ENCODE assay signal across 8 mouse cellular contexts in the genomic region with DNA sequence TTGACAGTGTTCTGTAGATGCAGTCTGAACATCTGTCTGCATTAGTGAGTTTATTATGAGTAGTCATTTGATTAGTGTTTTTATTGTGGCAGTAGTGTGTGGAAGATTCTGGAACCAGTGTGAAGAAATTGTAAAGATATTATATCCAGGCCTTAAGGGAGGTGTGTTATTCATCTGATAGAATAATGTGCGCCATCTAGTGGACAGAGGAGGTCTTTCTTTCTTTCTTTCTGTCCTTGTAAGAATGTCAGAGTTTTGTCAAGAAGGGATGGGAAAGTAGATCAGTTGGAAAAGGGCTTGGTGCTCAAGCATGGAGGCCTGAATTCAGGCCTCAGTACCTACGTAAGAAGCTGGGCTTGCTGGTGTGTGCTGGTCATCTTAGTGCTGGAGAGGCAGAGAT.
A peak's percentile ranks its signal among the peaks of the same experiment; 100 is the strongest.
DNase-seq lines count a peak whose midpoint lies in the region; ATAC-seq lines count a peak whose summit lies in the region.

No protein-coding gene starts in this region.

- H3K4me2 ChIP-seq in hindbrain, embryonic 15.5 days = no peak overlapping the region
- H3K4me2 ChIP-seq in hindbrain, embryonic 13.5 days = no peak overlapping the region

- no peaks in the 10 kb centered on the region for H3K9me3 ChIP-seq in hindbrain, embryonic 15.5 days
- no peaks in the 10 kb centered on the region for H3K9me3 ChIP-seq in hindbrain, embryonic 13.5 days

- ATAC-seq in hindbrain, embryonic 15.5 days (ENCODE audit: low FRiP score, low read depth) = 0 out of 2 replicates have a peak, but pooled peaks have one; percentile 11
- no peak for ATAC-seq in hindbrain, embryonic 13.5 days (ENCODE audit: low FRiP score)

- DNase-seq in right cerebral cortex, postnatal 4 days = peak; percentile 10
- DNase-seq in right cerebral cortex, postnatal 36 days (ENCODE audit: low spot score in 2 of 2) = no peak
- DNase-seq in embryo, embryonic 10 days (ENCODE audit: low spot score) = peak; percentile 75
- DNase-seq in retina, adult 2 months (ENCODE audit: low read depth, low spot score) = peak; percentile 11
- DNase-seq in spleen, postnatal 14 days (ENCODE audit: low spot score in 2 of 2) = no peak
- DNase-seq in heart, postnatal 25 days (ENCODE audit: low spot score) = no peak

- intact Hi-C loops in heart, postnatal 25 days (cut with DNase I) = loop anchor here (2.0 to 10.0 kb wide), 3 partner anchors 272 to 728 kb away; no protein-coding TSS in a partner anchor

- H3K27me3 ChIP-seq in hindbrain, embryonic 15.5 days = no peaks in the 10 kb centered on the region
- H3K27me3 ChIP-seq in hindbrain, embryonic 13.5 days = 0 out of 2 replicates have a peak, but pooled peaks cover 6% of the 10 kb centered on the region

- H3K4me3 ChIP-seq in hindbrain, embryonic 15.5 days = no peak overlapping the region
- H3K4me3 ChIP-seq in hindbrain, embryonic 13.5 days = no peak overlapping the region

- no peak overlapping the region for H3K9ac ChIP-seq in hindbrain, embryonic 15.5 days
- H3K9ac ChIP-seq in hindbrain, embryonic 13.5 days = no peak overlapping the region

- no peaks in the 10 kb centered on the region for H3K36me3 ChIP-seq in hindbrain, embryonic 15.5 days
- H3K36me3 ChIP-seq in hindbrain, embryonic 13.5 days = no peaks in the 10 kb centered on the region

- WGBS in hindbrain, embryonic 15.5 days = 33% methylated on average over 2 of the region's 2 CpGs
- 30% methylated on average over 2 of the region's 2 CpGs for WGBS in hindbrain, embryonic 13.5 days

- H3K4me1 ChIP-seq in hindbrain, embryonic 15.5 days (replicated peaks) = 0 out of 2 replicates have a peak, but pooled peaks cover 3% of the 10 kb centered on the region
- H3K4me1 ChIP-seq in hindbrain, embryonic 13.5 days (replicated peaks) = no peaks in the 10 kb centered on the region; the same call in 1 of the 2 replicates

- H3K27ac ChIP-seq in hindbrain, embryonic 15.5 days (replicated peaks) = no peak overlapping the region
- H3K27ac ChIP-seq in hindbrain, embryonic 13.5 days = no peak overlapping the region

Comparison
In these comparisons a context has a peak if more than half of its experiments do, and no peak if none do; other contexts are left out.
1. DNase-seq: peak in right cerebral cortex, postnatal 4 days (single experiment), embryo, embryonic 10 days (single experiment) and retina, adult 2 months (single experiment); none in right cerebral cortex, postnatal 36 days (0 of 2), spleen, postnatal 14 days (0 of 2) and heart, postnatal 25 days (single experiment).